Mouse (Mus musculus): ENCODE data around the gene Dcst2.

Dcst2 gene

DNA sequence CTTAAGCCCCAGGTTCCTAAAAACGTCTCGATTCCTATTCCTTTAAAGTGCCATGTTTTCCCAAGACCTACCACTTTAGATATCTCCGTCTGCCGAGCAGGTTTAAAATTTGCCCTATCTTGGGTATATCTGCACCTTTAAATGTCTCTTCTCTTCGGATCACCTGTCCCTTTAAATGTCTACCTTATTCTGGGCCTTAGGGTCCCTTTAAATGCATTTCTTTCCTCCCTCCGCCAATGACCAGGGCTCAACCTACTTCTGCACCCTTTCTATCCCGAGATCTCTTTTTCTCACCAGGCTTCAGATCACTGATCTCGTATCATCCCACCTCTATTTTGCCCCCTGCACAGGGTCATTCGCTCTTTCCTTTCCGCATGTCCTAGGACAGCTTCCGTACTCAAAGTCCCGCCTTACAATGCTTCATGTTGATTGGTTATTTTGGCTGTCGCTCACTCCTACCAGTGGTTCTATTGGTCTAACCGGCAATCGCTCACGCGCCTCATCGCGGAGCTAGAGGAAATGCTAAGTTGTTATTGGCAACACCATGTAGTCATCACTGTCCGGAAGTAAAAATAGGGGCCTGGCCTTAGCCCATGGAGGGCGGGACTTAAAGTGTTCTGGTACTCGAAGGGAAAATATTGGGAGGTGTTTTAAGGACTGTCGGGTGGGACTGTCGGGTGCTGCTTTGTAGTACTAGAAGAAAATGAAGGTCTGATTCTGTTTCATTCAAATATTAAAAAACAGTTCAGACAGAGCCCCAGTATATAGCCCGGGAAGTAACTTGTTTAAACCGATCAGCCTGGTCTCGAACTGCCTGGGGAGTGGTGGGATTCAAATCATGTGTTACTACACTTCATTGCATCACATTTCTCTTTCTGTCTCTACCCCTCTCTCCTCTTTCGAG, 50.0 kb downstream of the Dcst2 start, which contains the start of gene Flad1:
TSS of gene Flad1 (minus strand) at position 381 of the 904 bp plus-strand sequence.
- peak; percentile 100 for DNase-seq (ENCODE audit: low read depth, low spot score)

DNA sequence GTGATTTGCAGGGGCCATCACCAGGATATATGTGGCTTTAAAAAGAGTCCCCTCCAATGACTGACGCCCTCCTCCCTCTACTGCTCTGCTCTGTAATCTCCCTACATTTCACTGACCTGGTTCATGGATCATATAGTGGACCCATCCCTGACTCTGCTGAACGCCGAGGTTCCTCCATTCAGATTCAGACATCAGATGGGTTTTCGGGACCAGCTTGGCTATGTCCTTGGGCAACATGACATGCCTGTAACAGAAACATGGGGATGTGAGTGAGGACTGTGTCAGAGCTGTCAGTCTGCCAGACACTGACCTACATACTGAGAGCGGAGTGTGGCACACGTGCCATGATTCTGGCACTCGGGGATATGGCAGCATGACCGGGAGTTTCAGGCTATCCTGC, 54.4 kb downstream of the Dcst2 start:
- no peak for DNase-seq (ENCODE audit: low read depth, low spot score)

DNA sequence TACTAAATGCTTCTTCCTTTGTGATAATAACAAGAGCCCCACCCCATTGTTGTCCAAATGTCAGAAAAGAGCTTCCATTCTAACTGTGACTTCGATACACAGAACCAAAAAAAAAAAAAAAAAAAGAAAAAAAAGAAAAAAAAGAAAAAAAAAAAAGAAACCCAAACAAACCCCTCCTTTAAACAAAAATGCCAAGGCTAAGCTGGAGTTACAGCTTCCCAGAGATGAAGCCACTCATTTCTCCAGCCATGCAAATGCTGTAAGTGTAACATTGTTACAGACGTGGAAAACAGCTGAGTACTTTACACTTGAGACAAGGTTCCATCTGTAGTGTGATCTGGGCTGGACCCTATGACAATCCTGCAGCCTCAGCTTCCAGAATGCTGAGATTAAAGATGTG, 55.4 kb downstream of the Dcst2 start:
- DNase-seq (ENCODE audit: low read depth, low spot score): no peak

DNA sequence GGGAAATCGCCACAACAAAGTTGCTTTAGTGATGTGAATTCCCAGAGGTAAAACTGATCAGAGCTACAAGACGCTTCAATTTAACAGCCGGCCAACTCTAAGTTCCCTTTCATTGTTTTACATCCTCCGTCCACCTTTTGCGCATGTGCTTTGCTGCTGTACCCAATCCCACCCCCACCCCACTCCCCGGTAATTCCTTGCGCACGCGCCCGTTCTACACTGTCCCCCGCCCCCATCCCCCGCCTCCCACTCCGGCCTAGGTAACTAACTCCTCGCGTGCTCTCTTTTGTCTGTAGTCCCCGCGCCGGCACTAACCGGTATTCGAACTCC, 56.0 kb downstream of the Dcst2 start:
- DNase-seq (ENCODE audit: low read depth, low spot score): no peak

DNA sequence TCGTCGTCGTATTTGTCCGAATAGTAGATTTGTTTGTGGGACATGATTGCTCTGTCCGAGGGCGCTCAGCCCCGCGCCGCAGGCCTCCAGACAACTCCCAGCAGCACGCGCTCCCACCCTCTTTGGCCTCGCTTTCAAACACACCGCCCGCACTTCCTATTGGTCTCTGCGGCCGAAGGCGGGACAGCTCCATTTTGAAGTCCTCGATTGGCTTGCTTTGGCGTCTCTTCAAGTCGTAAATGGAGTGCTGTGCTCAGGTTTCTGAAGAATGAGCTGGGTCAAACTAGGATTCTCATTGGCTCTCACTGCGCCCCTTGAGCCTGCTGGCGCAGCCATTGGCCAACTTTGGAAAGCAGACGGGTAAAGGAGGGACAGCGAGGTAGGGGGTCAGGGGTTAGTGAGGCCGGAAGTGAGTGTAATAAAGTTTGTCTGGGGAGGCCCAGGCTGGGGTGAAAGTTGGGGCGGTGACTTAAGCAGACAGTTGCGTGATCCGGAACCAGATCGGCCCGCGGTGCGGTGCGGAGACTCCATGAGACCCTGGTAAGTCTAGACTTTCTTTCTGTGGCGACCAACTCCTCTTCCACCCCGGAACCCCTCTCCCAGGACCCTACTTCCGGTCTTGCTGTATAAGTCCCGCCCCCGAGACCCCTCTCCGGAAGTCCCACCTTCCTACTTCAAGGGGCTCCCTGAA, 56.5 kb downstream of the Dcst2 start, which contains the start of the genes Cks1b and Shc1:
TSS of gene Cks1b (minus strand) at position 214 of the 691 bp plus-strand sequence.
TSS of gene Shc1 (plus strand) at position 274 of the 691 bp plus-strand sequence.
- DNase-seq (ENCODE audit: low read depth, low spot score): peak; percentile 93

DNA sequence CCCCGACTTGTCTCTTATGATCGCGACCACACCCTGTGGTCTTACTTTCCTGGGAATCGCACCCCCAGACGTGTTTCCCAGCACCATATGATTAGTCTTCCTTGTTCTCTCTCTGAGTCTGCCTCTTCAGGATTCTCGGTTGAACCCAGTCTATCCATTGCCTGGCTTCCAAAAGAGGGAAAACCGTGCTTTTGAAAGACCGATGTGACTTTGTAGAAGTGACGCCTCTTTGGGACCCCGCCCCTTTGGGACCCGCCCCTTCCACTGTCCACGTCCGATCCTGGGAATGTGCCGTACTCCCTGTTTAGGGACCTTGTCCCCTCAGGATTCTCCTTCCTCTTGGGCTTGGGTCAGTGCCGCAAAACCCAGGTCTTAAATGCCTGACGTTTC, 57.1 kb downstream of the Dcst2 start:
- DNase-seq (ENCODE audit: low read depth, low spot score): no peak

DNA sequence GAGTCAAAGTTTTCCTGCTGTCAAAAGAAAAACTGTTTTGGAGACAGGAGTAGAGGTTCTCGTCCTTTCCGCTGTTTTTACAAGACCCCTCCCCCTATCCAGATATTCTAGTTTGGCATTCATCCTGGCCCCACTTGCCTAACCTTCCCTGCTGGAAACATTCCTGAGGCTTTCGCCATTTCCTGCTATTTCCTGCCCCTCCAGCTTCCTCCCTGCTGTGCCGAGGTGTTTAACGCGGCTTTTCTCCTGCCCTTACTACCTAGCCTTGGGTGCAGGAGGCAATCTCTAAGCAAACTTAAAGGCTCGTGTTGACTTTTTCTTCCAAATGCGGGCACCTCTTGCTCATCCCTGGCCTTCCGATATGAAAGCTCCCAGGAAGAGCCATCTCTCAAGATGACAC, 57.8 kb downstream of the Dcst2 start:
- no peak for DNase-seq (ENCODE audit: low read depth, low spot score)

DNA sequence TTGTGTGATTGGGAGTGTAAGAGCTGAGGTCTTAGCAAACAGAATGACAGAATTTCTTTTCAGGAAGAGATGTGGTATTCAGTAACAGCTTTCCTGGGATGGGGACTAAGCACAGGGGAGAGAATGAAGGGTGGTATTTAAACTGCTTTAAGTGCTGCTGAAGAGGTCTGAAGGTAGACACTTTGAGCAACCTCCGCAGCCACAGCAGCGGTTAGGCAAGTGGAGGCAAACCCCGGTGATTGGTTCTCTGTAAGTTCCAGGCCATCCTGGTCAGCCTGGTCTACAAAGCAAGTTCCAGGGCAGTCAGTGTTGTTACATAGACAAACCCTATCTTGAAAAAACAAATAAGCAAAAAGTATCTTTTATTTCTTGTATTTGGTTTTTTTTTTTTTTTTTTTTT, 58.2 kb downstream of the Dcst2 start:
- no peak for DNase-seq (ENCODE audit: low read depth, low spot score)

DNA sequence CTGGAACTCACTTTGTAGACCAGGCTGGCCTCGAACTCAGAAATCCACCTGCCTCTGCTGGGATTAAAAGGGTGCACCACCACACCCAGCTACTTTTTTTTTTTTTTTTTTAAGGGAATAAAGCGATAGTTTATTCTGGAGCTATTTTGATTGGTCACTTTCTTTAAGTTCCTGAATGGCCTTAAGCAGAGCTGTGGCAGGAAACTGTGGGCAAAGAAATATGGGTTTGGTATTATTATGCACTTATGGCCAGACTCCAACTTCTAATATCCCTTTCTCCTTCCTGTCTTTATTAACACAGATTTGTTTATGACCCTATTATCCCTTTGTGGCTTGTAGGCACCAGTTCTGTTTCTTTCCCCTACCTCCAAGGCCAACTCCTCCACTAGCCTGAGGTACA, 58.6 kb downstream of the Dcst2 start:
- no peak for DNase-seq (ENCODE audit: low read depth, low spot score)

DNA sequence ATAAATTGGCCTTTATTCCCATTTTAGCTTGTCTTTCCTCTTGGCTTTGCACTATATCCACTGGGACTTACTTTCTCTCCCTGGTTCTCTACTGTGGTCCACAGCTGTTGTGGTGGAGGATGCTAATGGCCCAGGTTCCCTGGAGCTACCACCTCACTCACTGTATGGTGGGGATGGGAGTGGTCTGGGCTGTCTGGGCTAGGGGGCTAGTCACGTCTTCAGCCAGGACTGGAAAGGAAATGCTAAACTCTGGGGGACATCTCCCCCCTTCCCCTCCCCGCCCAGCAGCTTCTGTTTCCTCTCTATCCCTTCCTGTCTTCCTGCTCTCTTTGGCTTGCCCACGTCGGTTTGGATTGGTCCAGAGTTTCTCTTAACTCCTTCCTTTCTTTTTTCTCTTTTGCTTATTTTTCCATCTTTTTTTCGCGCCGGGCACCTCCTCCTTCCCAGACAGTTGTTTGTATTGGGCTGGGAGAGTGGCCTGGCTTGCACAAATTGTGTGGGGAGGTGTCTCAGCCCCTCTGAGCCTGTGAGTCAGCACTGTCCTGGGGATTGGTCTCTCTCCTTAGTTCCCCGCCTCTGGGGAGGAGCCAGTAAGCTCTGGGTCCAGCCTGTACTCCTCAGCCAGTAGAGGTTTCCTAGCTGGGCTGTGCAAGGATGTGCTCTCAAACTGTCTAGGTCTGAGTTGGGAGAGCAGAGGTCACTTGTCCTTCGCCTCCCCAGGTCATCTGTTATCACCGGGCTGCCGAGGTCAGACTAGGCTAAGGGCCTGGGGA, 59.4 kb downstream of the Dcst2 start:
- DNase-seq (ENCODE audit: low read depth, low spot score): no peak

DNA sequence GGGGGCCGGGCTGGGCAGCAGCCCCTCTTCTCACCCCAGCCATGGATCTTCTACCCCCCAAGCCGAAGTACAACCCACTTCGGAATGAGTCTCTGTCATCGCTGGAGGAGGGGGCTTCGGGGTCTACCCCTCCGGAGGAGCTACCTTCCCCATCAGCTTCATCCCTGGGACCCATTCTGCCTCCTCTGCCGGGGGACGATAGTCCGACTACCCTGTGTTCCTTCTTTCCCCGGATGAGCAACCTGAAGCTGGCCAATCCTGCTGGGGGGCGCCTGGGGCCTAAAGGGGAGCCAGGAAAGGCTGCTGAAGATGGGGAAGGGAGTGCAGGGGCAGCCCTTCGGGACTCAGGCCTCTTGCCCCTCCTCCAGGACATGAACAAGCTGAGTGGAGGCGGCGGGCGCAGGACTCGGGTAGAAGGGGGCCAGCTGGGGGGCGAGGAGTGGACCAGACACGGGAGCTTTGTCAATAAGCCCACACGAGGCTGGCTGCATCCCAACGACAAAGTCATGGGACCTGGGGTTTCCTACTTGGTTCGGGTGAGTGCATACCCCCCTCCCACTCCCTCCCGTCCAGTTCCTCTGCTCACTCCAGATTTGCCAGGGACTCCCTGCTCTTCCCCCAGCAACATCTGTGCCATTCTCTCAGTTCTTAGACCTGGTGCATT, 60.2 kb downstream of the Dcst2 start:
- no peak for DNase-seq (ENCODE audit: low read depth, low spot score)

DNA sequence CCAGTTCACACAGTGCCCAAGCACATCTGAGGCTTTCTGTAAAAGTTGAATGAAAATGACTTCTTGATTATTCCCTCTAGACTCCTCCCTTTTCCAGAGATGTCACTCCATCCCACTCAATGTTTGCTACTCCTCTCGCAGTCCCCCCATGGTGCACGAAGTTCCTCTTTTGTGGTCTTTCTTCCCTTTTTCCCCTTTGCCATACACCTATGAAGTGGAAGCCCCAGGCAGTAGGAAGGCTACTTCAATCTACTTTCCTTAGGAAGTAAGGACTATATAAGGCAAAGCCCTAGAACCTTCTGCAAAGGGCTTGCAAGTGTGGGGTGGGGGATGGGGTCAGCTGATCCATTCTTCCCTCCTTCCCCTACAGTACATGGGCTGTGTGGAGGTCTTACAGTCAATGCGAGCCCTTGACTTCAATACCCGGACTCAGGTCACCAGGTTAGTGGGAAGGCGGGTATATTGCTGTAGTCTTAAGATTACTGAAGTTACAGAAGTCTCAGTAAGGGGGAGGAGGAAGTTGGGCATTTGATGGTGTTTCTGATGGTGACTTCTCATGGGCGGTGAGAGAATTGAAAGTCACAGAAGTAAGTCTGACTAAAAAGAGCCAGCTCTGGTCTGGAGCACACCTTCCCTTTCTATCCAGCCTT, 60.9 kb downstream of the Dcst2 start:
- DNase-seq (ENCODE audit: low read depth, low spot score): no peak

DNA sequence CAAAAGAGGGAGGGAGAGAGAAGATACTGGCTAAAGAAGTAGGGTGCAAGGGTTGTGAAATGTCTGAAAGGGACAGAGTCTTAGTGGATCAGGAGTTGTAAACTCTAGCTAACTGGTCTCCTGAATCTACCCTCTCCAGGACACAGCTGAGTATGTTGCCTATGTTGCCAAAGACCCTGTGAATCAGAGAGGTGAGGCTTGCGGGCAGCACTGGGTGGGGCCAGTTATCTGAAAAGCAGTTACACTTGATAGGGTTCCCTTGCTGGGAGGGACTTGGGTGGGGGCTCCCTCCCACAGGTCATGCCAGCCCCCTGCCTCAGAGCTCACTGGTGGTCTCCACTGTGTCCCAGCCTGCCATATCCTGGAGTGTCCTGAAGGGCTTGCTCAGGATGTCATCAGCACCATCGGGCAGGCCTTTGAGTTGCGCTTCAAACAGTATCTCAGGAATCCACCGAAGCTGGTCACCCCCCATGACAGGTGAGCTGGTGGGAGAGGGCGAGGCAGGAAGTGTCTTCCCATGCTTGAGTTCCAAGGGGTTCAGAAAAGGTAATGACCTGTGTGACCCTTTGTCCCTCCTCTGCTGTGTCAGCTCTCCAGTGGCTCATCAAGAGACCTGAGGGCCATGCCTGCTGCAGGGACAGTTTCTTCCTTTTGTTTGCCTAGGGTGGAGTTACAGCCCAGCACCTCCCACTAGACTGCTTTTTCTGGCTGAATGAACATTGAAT, 62.8 kb downstream of the Dcst2 start:
- no peak for DNase-seq (ENCODE audit: low read depth, low spot score)

DNA sequence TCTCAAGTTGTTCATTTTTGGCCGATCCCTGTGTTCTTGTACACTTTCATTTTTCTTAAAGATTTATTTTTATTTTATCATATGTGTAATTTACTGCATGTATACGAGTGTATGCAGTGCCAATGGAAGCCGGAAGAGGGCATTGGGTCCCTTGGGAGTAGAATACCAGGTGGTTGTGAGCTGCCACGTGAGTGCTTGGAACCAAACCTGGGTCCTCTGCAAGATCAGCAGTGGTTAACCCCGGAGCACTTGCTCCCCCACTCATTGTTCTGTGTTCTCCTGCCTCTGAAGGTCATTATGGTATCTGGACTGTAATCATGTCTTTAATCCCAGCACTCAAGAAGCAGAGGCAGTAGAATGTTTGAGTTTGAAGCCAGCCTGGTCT, 63.4 kb downstream of the Dcst2 start:
- no peak for DNase-seq (ENCODE audit: low read depth, low spot score)

DNA sequence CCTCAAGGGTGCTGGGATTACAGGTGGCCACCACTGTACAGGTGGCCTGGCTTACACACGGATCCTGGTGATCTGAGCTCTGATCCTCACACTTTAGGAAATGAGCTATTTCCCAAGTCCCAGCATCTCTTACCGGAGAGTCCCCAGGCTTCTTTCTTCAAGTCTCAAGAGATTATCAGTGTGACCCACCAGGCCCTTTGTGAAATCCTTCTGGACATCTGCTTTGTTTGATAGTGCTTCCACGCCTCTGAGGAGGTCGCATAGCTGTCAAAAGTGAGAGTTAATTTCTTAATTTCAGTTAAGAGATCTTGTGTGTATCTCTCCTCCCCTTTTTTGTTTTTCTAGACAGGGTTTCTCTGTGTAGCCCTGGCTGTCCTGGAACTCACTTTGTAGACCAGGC, 64.1 kb downstream of the Dcst2 start:
- no peak for DNase-seq (ENCODE audit: low read depth, low spot score)

Data from retina, postnatal 7 days (tissue).